Mouse (Mus musculus): Measurements from ENCODE around the gene Cx3cl1. TPM values are rescaled to one million over a fixed set of nuclear protein-coding genes. Genes with fewer than 3 reads are reported as not detected.

The Cx3cl1 gene
- polyA plus RNA-seq, 1 experiment = 148 TPM

DNA sequence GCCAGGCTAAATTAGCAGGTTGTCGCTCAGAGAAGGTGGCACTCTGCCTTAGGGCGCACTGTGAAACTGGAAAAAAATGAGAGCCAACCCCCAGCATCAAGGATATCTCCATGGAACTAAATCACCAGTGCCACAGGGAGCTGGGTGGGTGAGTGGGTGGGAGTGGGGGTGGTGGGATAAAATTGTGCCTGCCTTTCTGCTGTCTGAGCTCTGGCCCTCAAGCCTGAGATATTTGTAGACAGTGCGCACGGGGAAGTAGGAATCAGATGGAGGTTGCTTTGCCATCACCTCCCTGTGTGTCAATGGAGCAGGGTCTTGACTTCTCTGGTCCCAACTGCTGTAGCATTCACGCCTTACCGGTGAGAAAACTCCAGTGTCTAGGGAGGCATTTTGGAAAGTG lies 1.2 kb downstream of the Cx3cl1 start:
- Histone ChIP-seq H3K27me3 (replicated peaks; ENCODE audit: control insufficient read depth, insufficient read depth, low read length) (no peaks in the 10 kb centered on the region), H3K4me3 (ENCODE audit: insufficient read depth, low read depth, low read length) (peak overlapping the region; percentile 81)

DNA sequence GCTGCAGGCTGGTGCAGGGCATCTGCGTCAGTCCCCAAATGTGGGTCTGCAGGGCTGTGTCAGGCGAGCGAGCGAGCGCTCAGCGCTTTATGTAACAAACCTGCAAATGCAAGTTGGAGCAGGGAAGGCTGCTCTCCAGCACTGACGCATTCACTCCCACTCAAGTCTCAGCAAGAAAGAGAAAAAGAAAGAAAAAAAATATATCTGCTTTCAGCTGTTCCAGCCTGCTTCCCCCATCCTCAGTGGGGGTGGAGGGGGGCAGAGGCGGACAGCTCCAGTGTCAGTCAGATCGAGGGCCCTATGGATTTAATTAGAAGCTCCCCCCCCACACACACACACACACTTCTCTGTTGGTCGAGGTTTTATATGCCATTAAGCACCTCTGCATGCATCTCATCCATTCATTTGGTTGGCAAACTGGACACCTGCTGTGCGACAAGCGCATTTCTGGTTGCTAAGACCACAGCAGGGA lies 1.9 kb downstream of the Cx3cl1 start:
- Histone ChIP-seq H3K36me3 (ENCODE audit: control insufficient read depth, insufficient read depth, low read length) (no peaks in the 10 kb centered on the region), H3K27me3 (replicated peaks; ENCODE audit: control insufficient read depth, insufficient read depth, low read length) (no peaks in the 10 kb centered on the region), H3K27ac (ENCODE audit: insufficient read depth, low read depth, low read length) (no peak overlapping the region), H3K4me1 (ENCODE audit: control insufficient read depth, insufficient read depth, low read length) (peaks cover 22% of the 10 kb centered on the region), H3K4me3 (ENCODE audit: insufficient read depth, low read depth, low read length) (peak overlapping the region; percentile 81)
- no peak for DNase-seq
- TF ChIP-seq CTCF (conservative IDR thresholded peaks at IDR 0.05; ENCODE audit: insufficient read depth, insufficient read length, low read depth, low read length) = no peak
- TF ChIP-seq POLR2A (IDR thresholded peaks at IDR 0.05; ENCODE audit: low read depth, low read length) = no peak
- 74% methylated on average over 12 of the region's 12 CpGs for WGBS

More for the DNA sequence above, 1.2 kb downstream of the Cx3cl1 start:
- DNase-seq = no peak
- 0 out of 2 replicates have a peak overlapping the region, but pooled peaks have one; percentile 14 for H3K27ac ChIP-seq (ENCODE audit: insufficient read depth, low read depth, low read length)
- no peak for TF ChIP-seq CTCF (conservative IDR thresholded peaks at IDR 0.05; ENCODE audit: insufficient read depth, insufficient read length, low read depth, low read length)
- TF ChIP-seq POLR2A (IDR thresholded peaks at IDR 0.05; ENCODE audit: low read depth, low read length) = no peak
- peaks cover 16% of the 10 kb centered on the region for H3K4me1 ChIP-seq (ENCODE audit: control insufficient read depth, insufficient read depth, low read length)
- WGBS = 67% methylated on average over 6 of the region's 6 CpGs
- H3K36me3 ChIP-seq (ENCODE audit: control insufficient read depth, insufficient read depth, low read length) = no peaks in the 10 kb centered on the region

GRCm38 (mm10) chr8:94774601-94775000 lies 2.8 kb downstream of the Cx3cl1 start:
- Histone ChIP-seq H3K36me3 (ENCODE audit: control insufficient read depth, insufficient read depth, low read length) (no peaks in the 10 kb centered on the region), H3K4me3 (ENCODE audit: insufficient read depth, low read depth, low read length) (no peak overlapping the region), H3K27me3 (replicated peaks; ENCODE audit: control insufficient read depth, insufficient read depth, low read length) (no peaks in the 10 kb centered on the region), H3K4me1 (ENCODE audit: control insufficient read depth, insufficient read depth, low read length) (peaks cover 29% of the 10 kb centered on the region), H3K27ac (ENCODE audit: insufficient read depth, low read depth, low read length) (no peak overlapping the region)
- DNase-seq = no peak
- 92% methylated on average over 1 of the region's 1 CpGs for WGBS
- TF ChIP-seq CTCF (conservative IDR thresholded peaks at IDR 0.05; ENCODE audit: insufficient read depth, insufficient read length, low read depth, low read length) = no peak
- no peak for TF ChIP-seq POLR2A (IDR thresholded peaks at IDR 0.05; ENCODE audit: low read depth, low read length)

DNA sequence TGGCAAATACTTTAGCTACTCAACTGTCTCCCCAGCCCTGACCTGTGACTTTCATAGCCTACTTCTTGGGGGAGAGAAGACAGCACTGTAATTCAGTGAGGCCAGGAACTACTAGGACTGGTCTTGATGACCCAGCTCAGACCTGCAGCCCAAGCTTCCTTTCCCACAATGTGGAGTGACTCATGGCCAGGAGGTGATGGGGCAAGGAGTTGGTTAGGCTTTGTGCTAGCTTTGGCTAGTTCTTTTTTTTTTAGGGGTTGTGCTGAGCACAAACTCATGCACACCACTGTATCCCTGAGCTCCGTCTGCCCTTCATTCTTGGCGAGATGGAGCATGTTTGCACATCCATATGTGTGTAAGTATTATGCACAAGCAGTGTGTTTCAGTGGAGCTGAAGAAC lies 4.5 kb downstream of the Cx3cl1 start:
- Histone ChIP-seq H3K4me1 (ENCODE audit: control insufficient read depth, insufficient read depth, low read length) (peaks cover 34% of the 10 kb centered on the region), H3K4me3 (ENCODE audit: insufficient read depth, low read depth, low read length) (no peak overlapping the region), H3K27ac (ENCODE audit: insufficient read depth, low read depth, low read length) (no peak overlapping the region), H3K27me3 (replicated peaks; ENCODE audit: control insufficient read depth, insufficient read depth, low read length) (no peaks in the 10 kb centered on the region), H3K36me3 (ENCODE audit: control insufficient read depth, insufficient read depth, low read length) (no peaks in the 10 kb centered on the region)
- WGBS = 93% methylated on average over 2 of the region's 2 CpGs
- DNase-seq = no peak
- no peak for TF ChIP-seq CTCF (conservative IDR thresholded peaks at IDR 0.05; ENCODE audit: insufficient read depth, insufficient read length, low read depth, low read length)
- no peak for TF ChIP-seq POLR2A (IDR thresholded peaks at IDR 0.05; ENCODE audit: low read depth, low read length)

DNA sequence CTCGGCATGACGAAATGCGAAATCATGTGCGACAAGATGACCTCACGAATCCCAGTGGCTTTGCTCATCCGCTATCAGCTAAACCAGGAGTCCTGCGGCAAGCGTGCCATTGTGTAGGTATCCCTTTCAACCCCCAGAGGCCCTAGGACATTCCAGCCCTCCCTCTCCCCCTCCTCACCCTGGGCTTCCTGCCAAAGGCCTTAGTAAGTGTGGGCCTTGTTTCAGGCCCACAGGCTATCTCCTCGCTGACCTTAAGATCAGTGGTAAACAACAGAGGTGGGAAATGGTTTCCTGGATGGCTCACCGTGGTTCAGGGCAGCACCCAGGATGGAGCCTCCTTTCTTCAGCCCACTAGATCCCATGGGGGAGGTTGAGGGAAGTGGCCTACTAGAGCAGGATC lies 6.2 kb downstream of the Cx3cl1 start:
- peak overlapping the region; percentile 53 for H3K27ac ChIP-seq (ENCODE audit: insufficient read depth, low read depth, low read length)
- H3K4me3 ChIP-seq (ENCODE audit: insufficient read depth, low read depth, low read length) = no peak overlapping the region
- H3K27me3 ChIP-seq (replicated peaks; ENCODE audit: control insufficient read depth, insufficient read depth, low read length) = no peaks in the 10 kb centered on the region
- H3K36me3 ChIP-seq (ENCODE audit: control insufficient read depth, insufficient read depth, low read length) = no peaks in the 10 kb centered on the region
- 78% methylated on average over 10 of the region's 10 CpGs for WGBS
- H3K4me1 ChIP-seq (ENCODE audit: control insufficient read depth, insufficient read depth, low read length) = peaks cover 36% of the 10 kb centered on the region
- TF ChIP-seq POLR2A (IDR thresholded peaks at IDR 0.05; ENCODE audit: low read depth, low read length) (no peak), CTCF (conservative IDR thresholded peaks at IDR 0.05; ENCODE audit: insufficient read depth, insufficient read length, low read depth, low read length) (no peak)
- no peak for DNase-seq

- Histone ChIP-seq H3K4me3 (ENCODE audit: insufficient read depth, low read depth, low read length) (no peak overlapping the region), H3K36me3 (ENCODE audit: control insufficient read depth, insufficient read depth, low read length) (no peaks in the 10 kb centered on the region), H3K27ac (ENCODE audit: insufficient read depth, low read depth, low read length) (peak overlapping the region; percentile 53), H3K27me3 (replicated peaks; ENCODE audit: control insufficient read depth, insufficient read depth, low read length) (no peaks in the 10 kb centered on the region), H3K4me1 (ENCODE audit: control insufficient read depth, insufficient read depth, low read length) (peaks cover 34% of the 10 kb centered on the region)
- WGBS = 16% methylated on average over 5 of the region's 5 CpGs
- peak; percentile 93 for DNase-seq
- TF ChIP-seq CTCF (conservative IDR thresholded peaks at IDR 0.05; ENCODE audit: insufficient read depth, insufficient read length, low read depth, low read length) = no peak
- TF ChIP-seq POLR2A (IDR thresholded peaks at IDR 0.05; ENCODE audit: low read depth, low read length) = no peak
Observed at GRCm38 (mm10) chr8:94778473-94778872, 6.7 kb downstream of the Cx3cl1 start.

DNA sequence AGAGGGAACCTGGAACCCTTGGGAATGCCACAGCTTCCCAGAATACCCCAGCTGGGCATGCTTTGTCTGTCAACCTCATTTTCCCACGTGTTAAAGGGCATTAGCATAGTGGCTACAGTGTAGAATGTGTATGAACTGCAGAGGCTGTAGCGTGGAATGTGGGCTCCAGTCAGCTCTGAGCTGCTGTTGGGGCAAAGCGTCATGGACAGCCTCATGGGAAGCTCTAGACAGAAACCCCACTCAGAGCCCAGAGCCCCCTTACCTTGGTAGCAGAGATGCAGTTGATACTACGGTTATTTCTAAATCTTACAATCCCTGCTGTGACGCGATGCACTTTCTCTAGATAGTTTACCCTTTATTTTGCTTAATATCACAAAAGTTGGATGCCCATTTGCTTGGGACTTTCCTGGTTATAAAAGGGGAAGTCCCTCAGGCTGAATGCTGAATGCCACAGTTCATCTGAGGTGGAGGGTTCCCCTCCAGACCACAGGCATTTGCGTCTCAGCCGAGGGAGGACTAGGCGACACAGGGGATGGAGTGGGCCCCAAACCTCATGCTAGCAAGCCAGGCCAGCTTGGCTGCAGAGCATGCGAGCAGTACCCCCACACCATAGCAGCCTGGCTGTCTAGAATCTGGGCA lies 7.2 kb downstream of the Cx3cl1 start:
- Histone ChIP-seq H3K27ac (ENCODE audit: insufficient read depth, low read depth, low read length) (peak overlapping the region; percentile 39), H3K4me1 (ENCODE audit: control insufficient read depth, insufficient read depth, low read length) (peaks cover 34% of the 10 kb centered on the region), H3K27me3 (replicated peaks; ENCODE audit: control insufficient read depth, insufficient read depth, low read length) (no peaks in the 10 kb centered on the region), H3K4me3 (ENCODE audit: insufficient read depth, low read depth, low read length) (no peak overlapping the region), H3K36me3 (ENCODE audit: control insufficient read depth, insufficient read depth, low read length) (no peaks in the 10 kb centered on the region)
- no peak for TF ChIP-seq CTCF (conservative IDR thresholded peaks at IDR 0.05; ENCODE audit: insufficient read depth, insufficient read length, low read depth, low read length)
- TF ChIP-seq POLR2A (IDR thresholded peaks at IDR 0.05; ENCODE audit: low read depth, low read length) = no peak
- 50% methylated on average over 10 of the region's 10 CpGs for WGBS
- no peak for DNase-seq
